In genomic region chr11:88618732-88619309, GRCm38 (mm10) we compare ENCODE assay signal across 9 mouse cellular contexts.
DNase-seq lines count a peak whose midpoint lies in the region; ATAC-seq lines count a peak whose summit lies in the region.
"Had no signal": no experiment of that assay in that cellular context is flagged by ENCODE, and none has a peak within 500 bp of the region (broad histone marks: within the 10 kb centered on the region; RNA-seq: fewer than 3 reads in every experiment).

No protein-coding gene starts in this region.

- peak; percentile 70 for DNase-seq in adrenal gland, postnatal 14 days
- DNase-seq in adrenal gland, adult 8-10 months = no peak
- peak; percentile 70 for DNase-seq in heart, postnatal 25 days (ENCODE audit: low spot score)
- peak; percentile 64 to 86 for DNase-seq in kidney, postnatal 25 days
- DNase-seq in midbrain, embryonic 14.5 days = no peak
- peak; percentile 65 for DNase-seq in thymus, postnatal 25 days
- DNase-seq in right cerebral cortex, postnatal 36 days (ENCODE audit: low spot score in 2 of 2) = no peak

- peaks cover 86% of the 10 kb centered on the region for H3K4me1 ChIP-seq in forebrain, embryonic 13.5 days
- H3K4me1 ChIP-seq in midbrain, embryonic 14.5 days (ENCODE audit: control insufficient read depth, insufficient read depth, low read length) = peaks cover 43% of the 10 kb centered on the region

- peaks cover 4% of the 10 kb centered on the region; the same call in 1 of the 2 replicates for H3K36me3 ChIP-seq in forebrain, embryonic 13.5 days (ENCODE audit: poor library complexity, severe bottlenecking)
- no peaks in the 10 kb centered on the region for H3K36me3 ChIP-seq in midbrain, embryonic 14.5 days (ENCODE audit: control insufficient read depth, insufficient read depth, low read length)

- H3K27me3 ChIP-seq in forebrain, embryonic 13.5 days = no peaks in the 10 kb centered on the region
- H3K27me3 ChIP-seq in midbrain, embryonic 14.5 days (ENCODE audit: control insufficient read depth, insufficient read depth, low read length) = no peaks in the 10 kb centered on the region

- H3K4me3 ChIP-seq in forebrain, embryonic 13.5 days = no peak overlapping the region
- no peak overlapping the region for H3K4me3 ChIP-seq in midbrain, embryonic 14.5 days (replicated peaks; ENCODE audit: low read depth, low read length)
- H3K4me3 ChIP-seq: erythroblast, embryonic 14.5 days had no signal

- intact Hi-C loops in heart, postnatal 25 days (cut with DNase I) = no loop called here

- 39% methylated on average over 9 of the region's 9 CpGs for WGBS in forebrain, embryonic 13.5 days
- WGBS in midbrain, embryonic 14.5 days = 58% methylated on average over 9 of the region's 9 CpGs

- H3K4me2 ChIP-seq in forebrain, embryonic 13.5 days = peak overlapping the region; percentile 24; the same call in 1 of the 2 replicates
- no peak overlapping the region for H3K4me2 ChIP-seq in midbrain, embryonic 14.5 days (ENCODE audit: low read length)

- H3K9ac ChIP-seq in forebrain, embryonic 13.5 days = peak overlapping the region; percentile 14; the same call in 1 of the 2 replicates
- no peak overlapping the region for H3K9ac ChIP-seq in midbrain, embryonic 14.5 days (replicated peaks; ENCODE audit: low read length)

- ATAC-seq in forebrain, embryonic 13.5 days = 0 out of 2 replicates have a peak, but pooled peaks have one; percentile 22
- ATAC-seq in midbrain, embryonic 14.5 days (ENCODE audit: low FRiP score, low TSS enrichment) = no peak

- H3K9me3 ChIP-seq in forebrain, embryonic 13.5 days (replicated peaks) = no peaks in the 10 kb centered on the region
- H3K9me3 ChIP-seq in midbrain, embryonic 14.5 days (ENCODE audit: control insufficient read depth, low read length) = no peaks in the 10 kb centered on the region

- peak overlapping the region; percentile 89 for H3K27ac ChIP-seq in forebrain, embryonic 13.5 days
- peak overlapping the region; percentile 52 for H3K27ac ChIP-seq in midbrain, embryonic 14.5 days (replicated peaks; ENCODE audit: low read depth, low read length)

Comparison
In these comparisons a context has a peak if more than half of its experiments do, and no peak if none do; other contexts are left out.
1. DNase-seq: peak in adrenal gland, postnatal 14 days (single experiment), heart, postnatal 25 days (single experiment), kidney, postnatal 25 days (2 of 2) and thymus, postnatal 25 days (single experiment); none in adrenal gland, adult 8-10 months (single experiment), midbrain, embryonic 14.5 days (single experiment) and right cerebral cortex, postnatal 36 days (0 of 2).